Mouse (Mus musculus): ENCODE data around the gene Dbx2. TPM values are rescaled to one million over a fixed set of nuclear protein-coding genes. Genes with fewer than 3 reads are reported as not detected.

Dbx2 gene
- polyA plus RNA-seq (2012; rRNA removed): not detected in 2 replicates

GRCm38 (mm10) chr15:95655860-95656259, at the start of gene Dbx2:
Dbx2 (minus strand) TSS chr15:95655960.

Other genes starting within 250 kb of the Dbx2 start
- gene Nell2, start 127.4 kb downstream of the Dbx2 start, polyA plus RNA-seq (2012; rRNA removed): 0.18 and 0.34 TPM in 2 replicates
- 4.5 and 5.1 TPM in 2 replicates for gene Ano6, start 134.9 kb upstream of the Dbx2 start, polyA plus RNA-seq (2012; rRNA removed)

All from liver, embryonic 14 days (tissue).